Mouse (Mus musculus) liver (tissue): ENCODE measurements around the gene Ceacam14.

ENCODE experiments used
- DNase-seq: peaks from one replicate; pipeline ENCODE4 v3.0.0-alpha.2; 2020; ENCODE audit warnings: mixed read lengths

Ceacam14 gene

GRCm38 (mm10) chr7:17812333-17812732 is at the start of gene Ceacam14:
Ceacam14 (plus strand) TSS chr7:17812633.
- DNase-seq: no peak
